Mouse (Mus musculus): ENCODE data around the gene P3h4.

Gene P3h4

GRCm38 (mm10) chr11:100408076-100408834 lies 6.4 kb downstream of the P3h4 start:
- DNase-seq (ENCODE audit: low spot score), result no peak

DNA sequence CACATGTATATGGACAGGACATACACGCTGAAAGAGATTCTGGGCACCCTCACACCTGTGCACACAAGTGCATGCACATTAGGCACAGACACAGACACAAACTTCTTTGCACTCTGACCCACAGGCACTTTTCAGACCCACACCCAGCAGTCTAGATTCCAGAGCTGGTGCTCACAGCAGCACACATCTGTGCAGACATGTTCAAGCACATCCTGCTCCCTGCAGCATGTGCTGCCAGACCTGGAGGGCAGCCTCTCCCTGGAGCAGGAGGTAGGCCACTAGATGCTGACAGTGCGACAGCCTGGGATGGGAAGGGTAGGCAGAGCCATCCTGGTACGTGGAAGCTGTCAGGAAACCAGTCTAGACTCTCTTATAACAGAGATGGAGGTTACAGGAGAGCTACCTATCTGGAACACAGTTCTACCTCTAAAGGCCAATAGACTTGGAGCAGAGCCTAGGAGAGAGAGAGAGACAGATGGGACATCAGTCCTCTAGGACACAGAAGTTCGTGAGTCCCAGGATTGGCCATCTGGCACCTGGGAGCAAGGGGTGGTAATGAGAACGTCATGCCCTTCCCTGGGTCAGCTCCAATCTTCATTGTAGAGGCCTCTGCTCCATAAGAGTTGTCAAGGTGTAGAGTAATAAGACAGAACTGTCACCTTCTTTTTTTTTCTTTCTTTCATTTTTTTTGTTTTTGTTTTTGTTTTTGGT lies 7.5 kb downstream of the P3h4 start:
- no peak for DNase-seq (ENCODE audit: low spot score)

DNA sequence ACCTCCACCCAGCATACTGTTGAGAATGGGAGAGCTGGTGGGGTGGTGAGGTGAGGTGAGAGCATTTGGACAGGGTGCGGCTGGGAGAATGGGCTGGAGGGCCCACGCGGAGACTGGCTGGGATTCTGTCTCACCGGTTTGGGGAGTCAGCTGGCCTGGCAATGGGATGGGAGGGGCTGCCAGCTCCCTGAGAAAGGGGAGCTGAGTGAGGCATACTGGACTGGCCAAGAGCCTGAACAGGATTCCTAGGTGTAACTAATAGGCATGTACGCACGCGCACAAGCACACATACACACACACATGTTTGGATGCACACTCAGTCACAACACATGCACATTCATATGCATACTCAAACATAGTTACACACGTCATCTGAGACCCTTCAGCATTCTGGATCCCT lies 8.4 kb downstream of the P3h4 start:
- no peak for DNase-seq (ENCODE audit: low spot score)

GRCm38 (mm10) chr11:100404456-100405074 lies 10.1 kb downstream of the P3h4 start:
- no peak for DNase-seq (ENCODE audit: low spot score)

DNA sequence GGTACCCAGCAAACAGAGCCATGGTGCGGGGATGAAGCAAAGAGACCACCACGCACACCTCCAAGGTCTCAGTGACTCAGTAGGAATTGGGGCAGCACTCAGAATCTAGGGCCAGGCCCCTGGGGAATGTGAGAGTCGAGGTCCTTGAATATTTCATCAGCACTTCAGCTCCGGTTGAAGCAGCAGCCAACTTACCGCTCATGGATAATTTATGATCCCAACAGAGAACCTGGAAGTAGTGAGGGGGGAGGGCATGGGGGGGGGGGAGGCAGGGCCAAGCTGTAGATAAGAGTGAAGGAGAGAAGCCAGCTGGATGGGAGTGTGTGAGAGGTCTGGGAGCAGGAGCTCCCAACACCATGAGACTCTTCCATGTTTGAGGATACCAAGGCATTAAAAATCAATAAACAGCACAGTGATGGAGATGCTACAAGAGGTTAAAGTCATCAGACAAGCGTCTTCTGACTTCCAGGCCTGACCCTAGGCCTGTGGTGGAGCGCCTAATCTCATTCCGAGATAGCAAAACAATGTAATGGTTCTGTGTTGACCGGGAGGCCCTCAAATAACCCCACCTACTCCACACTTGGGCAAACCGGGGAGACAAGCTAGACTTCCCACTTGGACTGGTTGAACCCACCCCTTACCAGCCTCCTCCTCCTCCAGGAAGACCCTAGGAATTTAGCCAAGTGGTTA lies 11.0 kb downstream of the P3h4 start:
- no peak for DNase-seq (ENCODE audit: low spot score)

DNA sequence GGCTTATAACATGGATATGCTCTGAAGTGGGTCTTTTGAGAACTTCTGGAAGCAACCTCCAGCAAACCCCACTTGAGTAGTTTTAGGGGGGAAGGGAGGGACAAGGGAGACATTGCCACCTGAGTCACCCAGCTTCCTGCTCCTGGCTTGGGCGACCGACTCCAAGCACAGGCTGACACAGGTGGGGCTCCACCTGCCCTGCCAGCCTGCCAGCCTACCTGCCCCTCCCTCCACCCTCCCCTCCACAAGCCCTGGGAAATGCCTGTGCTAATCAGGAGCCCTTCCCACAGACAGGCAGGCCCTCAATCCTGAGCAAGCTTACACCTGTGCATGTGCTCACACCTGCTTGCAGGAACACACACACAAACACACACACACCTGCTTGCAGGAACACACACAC lies 12.0 kb downstream of the P3h4 start:
- no peak for DNase-seq (ENCODE audit: low spot score)

DNA sequence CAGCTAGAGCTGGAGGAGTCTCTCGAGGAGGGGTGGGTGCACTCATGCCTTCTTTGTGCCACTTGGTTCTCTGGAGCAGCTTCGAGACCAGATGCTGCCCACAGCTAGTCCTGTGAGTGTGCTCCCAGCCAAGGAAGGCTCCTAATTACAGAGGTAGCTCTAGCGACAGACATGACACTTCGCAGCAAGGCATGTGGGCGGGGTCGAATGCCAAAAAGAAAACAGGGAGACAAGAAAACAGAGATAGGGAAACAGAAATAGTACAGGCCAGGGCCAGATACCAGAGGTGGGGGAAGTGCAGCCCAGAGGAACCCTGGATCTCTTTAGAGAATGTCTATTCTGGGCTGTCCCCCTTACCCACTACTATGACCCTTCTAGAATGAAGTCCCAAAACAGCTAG lies 12.4 kb downstream of the P3h4 start:
- DNase-seq (ENCODE audit: low spot score), result no peak

GRCm38 (mm10) chr11:100400842-100401241 lies 13.8 kb downstream of the P3h4 start:
- DNase-seq (ENCODE audit: low spot score), result no peak

- DNase-seq (ENCODE audit: low spot score), result no peak
Observed at GRCm38 (mm10) chr11:100399727-100400538, 14.7 kb downstream of the P3h4 start.

- no peak for DNase-seq (ENCODE audit: low spot score)
Observed at GRCm38 (mm10) chr11:100399320-100399719, 15.3 kb downstream of the P3h4 start.

DNA sequence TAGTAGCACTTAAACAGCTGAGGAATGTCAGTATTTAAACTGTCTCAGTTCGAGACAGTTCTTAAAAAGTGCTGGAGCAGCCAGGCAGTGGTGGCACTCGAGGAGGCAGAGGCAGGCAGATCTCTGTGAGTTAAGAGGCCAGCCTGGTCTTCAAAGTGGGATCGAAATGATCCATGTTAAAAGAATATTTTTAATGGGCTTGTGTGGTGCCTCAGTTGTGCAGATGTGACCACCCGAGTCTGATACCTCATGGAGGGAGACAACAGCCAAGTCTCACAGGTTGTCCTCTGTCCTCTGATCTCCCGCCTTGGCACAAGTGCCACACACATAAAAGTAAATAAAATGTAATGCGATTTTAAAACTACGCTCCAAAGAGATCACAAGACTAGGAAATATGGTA lies 16.1 kb downstream of the P3h4 start:
- no peak for DNase-seq (ENCODE audit: low spot score)

GRCm38 (mm10) chr11:100397600-100398389 lies 16.8 kb downstream of the P3h4 start, which contains the start of gene Jup:
Gene Jup, minus strand, starts transcription at chr11:100397763.
- DNase-seq (ENCODE audit: low spot score), result peak; percentile 99

- DNase-seq (ENCODE audit: low spot score), result no peak
Observed at GRCm38 (mm10) chr11:100396886-100397599, 17.6 kb downstream of the P3h4 start.

DNA sequence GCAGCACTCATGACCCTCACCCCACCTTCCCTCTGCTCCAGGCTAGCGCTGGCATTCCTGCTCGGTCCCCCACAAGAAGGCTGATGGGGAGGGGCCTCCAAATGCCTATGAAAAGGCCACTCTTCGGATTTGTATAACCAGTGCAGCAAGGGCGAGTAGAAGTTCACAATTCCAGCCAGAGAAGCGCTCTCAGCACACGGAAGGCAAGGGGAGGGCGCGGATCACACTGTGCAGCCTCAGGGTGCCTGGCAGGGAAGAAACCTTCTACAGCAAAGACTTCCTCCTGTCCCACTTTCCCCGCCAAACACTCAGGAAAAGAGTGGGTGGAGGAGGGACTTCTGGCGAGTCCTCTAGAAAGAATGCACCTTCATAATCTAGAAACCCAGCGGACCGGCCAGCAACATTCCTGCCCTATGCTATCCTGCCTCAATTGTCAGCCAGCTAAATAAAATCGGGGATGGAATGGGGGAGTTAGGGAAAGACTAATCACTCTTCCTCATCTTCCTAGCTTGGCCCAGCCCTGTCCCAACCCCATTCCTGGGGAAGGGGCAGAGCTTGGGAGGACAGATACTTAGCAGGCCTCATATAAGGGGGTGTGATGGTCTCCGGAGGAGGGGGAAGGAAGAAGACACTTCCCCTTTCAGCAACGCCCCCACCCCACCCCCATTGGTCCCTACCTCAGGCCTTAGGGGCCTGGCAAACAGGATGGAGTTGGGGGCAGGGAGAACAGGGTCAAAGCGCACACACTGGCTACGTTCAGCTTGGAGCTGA lies 18.6 kb downstream of the P3h4 start:
- no peak for DNase-seq (ENCODE audit: low spot score)

DNA sequence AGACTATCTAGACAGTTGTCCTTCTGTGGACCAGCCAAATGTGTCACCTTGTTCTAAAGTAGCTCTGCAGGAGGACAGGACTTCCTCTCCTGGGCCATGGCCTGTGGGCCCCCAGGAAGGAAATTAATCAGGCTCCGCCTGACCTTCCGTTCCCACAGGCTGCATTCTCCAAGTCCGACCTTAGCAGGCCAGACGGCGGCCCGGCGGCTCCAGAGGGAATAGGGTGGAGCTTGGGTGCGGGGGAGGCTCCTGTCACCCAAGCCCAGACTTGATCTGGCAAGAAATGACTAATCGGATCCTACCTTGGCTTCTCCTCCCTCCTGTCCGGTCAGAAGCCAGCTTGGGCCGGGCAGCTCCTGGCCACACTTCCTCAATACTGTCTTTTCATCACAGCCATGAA lies 19.4 kb downstream of the P3h4 start:
- DNase-seq (ENCODE audit: low spot score), result no peak

DNA sequence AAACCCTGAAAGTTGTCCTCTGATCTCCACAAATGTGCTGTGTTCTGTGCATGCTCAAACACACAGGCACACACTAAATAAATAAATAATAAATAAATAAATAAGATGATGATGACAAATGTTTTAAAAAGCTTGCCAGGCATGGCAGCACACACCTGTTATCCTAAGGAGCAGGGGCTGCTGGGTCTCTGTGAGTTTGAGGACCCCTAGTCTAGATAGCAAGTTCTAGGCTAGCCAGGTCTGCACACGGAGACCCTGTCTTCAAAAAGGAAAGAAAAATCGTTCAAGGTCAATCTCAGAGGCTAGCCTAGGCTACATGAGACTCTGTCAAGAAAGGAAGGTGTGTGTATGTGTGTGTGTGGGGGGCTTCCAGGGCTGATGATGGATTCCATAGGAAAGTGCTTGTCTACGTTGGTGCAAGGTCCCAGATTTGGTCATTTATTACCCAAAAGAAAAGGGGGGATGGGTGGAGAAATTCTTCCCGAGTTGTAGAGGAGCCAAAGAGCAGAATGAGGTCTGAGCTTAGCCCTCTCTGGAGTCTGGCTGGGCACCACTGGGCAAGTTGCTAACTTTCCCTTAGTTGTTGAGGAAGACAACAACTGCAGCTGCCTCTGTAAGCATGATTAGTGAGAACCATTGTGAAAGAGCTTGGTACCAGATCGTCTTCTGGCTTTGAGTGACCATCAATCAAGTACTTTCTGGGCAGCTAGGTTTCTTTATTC lies 20.1 kb downstream of the P3h4 start:
- no peak for DNase-seq (ENCODE audit: low spot score)

DNA sequence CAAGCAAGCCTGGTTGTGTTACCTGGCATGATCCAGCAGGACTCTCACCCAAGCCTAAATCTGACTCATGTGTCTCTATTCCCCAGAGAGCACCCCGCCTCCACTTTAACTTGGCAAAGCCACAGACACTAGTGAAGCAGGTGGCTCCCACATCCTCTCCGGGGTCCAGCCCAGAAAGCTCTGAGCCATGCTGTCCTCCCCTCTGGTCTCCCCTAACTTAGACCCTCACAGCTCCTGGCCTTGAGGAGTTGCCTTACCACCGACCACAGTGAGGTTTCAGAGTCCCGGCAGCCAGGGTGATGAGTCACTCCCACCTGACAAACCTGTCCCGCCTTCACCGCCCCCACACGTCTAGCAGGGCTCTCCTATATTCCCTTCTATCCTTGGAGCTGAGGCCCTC lies 20.9 kb downstream of the P3h4 start:
- DNase-seq (ENCODE audit: low spot score), result no peak

DNA sequence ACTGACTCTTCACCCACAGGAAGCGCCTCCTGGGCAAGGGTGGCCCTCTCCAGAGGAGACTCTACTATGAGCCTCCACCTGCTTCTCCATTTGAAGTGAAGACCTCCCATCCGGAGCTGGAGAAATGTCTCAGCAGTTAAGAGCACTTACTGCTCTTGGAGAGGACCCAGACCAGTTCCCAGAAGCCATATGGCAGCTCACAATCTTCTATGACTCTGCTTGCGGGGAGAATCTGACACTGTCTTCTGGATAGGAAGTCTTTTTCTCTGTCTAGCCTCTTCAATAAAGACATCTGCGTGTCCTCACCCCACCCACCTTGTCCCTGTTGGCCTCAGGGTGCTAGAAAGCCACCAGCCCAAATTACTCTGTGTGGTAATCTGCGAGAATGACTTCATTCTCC lies 21.7 kb downstream of the P3h4 start:
- DNase-seq (ENCODE audit: low spot score), result no peak

- no peak for DNase-seq (ENCODE audit: low spot score)
Observed at GRCm38 (mm10) chr11:100391884-100392345, 22.7 kb downstream of the P3h4 start.

Data from urinary bladder, postnatal 10 days (tissue).